Mouse (Mus musculus): ENCODE data around the gene Dram1.

The Dram1 gene

DNA sequence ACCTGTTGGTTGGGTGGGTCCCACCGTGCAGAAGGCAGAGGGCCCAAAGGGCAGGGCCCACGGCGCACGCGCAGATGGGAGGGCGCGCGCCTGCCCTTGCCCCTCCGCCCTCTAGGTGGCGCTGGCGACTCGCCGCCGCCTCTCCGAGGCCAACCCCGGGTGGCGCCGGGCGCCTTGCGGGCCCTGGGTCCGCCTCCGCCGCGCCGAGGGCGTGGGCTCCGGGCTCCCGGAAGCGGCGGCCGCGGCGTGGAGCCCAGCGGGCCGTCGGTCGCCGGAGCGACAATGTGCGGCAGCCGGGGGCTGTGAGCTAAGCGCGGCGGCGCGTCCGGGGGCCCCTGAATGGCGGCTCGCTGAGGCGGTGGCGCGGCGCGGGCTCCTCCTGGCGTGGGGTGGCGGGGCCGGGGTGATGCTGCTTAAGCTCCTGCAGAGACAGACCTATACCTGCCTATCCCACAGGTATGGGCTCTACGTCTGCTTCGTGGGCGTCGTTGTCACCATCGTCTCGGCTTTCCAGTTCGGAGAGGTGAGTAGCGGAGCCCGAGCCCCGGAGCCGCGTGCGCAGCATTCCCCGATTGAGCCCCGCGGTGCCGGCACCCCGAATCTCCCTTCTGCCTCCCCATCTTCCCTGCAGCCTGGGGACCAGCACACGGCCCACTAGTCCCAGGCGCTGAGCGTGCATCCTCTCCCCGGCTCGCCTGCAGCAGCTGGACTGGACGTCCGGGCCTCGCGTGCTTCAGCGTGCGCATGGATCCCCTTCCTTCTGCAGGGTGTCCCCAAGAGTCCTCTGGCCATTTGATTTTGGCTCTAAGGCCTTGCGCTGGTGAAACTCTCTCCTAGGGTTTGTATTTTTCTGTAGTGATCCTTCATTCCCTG lies at the start of gene Dram1, which contains the start of gene Gnptab:
TSS of gene Dram1 (minus strand) at position 68 of the 873 bp plus-strand sequence.
TSS of gene Gnptab (plus strand) at position 120 of the 873 bp plus-strand sequence.
- DNase-seq (ENCODE audit: low spot score): peak; percentile 95

DNA sequence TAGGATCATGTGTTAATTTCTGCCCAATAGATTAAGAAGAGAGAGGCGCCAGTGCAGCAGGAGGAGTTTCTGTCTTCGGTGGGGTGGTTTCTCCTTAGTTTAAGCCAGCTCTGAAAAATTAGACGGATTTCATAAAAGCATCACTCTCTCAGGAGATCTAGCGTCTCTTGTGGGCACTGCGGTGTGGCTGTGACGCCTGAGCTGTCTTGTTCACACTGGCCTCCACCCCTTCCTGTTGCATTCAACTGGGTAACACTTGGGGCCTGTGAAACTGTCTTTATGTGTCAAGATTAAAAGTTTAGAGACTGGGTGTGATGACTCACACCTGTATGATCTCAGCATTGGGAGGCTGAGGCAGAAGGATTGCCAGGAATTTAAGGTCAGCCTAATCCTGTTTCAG lies 49.1 kb upstream of the Dram1 start:
- DNase-seq (ENCODE audit: low spot score): no peak

DNA sequence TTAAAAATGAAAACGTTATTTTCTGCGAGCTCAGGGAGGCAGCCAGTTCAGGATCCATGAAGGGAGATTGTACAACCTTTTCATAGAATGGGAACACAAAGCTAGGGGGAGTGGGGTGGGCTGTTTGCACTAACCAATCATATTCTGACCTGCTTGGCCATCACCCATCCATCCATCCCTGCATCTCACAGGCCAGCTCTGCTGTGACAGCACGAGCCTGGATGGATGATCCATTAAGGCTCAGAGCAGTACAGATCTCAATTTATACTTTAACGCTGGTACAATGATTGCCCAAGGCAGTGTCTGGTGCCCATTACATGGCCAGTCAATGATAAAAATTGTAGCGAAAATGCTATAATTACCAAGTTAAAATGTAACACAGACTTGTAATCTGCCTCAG lies 48.0 kb upstream of the Dram1 start:
- no peak for DNase-seq (ENCODE audit: low spot score)

DNA sequence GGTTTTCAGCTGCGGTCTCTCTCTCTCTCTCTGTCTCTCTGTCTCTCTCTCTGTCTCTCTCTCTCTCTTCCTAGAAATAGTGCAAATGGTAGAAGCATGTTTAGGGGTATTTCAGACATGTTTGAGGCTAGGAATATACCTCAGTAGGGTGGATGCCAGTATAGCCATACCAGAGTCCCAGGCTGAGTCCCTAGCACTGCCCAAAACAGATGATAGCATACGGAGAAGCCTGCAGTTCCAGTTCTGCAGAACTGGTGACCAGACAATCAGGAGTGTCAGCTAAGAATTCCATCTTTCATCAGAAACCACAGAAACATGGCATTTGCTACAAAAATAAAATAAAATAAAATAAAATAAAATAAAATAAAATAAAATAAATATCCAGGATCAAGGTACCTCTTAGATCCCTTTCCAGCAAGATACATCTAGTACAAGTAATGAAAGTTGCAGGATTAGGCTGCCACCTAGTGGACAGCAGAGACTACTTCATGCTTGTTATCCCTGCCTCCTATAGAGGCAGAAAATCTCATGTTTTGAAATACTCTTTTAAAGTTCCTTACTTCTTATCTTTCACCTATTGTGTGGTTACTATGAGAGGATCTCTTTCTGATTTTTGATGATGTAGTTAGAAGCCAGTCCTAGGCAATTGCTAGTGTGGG lies 47.4 kb upstream of the Dram1 start:
- peak; percentile 39 for DNase-seq (ENCODE audit: low spot score)

DNA sequence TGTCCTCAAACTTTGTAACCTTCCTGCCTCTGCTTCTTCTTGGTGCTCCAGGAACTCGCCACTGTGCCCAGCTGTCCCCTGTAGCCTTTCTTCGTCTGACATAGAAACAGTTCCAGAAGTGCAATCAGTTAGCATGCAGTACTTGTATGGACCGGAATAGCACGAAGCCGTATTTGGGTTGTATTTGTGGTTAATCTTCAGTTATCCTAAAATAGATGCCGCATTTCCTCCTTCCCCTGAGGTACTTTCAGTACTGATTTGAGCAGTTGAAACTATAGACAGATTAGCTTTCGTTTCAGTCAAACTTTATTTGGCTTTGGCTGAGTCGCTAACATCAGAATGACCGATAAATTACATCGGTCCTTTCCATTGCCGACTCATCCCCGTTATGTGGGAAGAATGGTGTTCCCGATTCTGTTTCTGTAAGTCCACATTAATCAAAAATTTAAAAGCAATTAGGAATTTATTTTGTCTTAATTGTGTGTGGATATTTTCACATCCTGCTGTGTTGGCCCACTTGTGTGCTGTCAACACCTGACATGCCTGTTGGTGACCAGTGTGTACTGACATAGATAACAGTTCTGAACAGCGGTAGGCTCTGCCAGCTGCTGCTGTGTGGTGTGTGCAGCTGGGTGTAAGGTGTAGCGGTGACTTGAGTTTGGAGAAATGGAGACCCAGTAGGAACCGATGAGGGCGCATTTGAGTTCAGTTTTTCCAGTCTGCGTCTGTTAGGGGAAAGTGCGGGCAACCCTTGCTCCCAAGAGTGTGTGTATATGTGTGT lies 42.0 kb upstream of the Dram1 start:
- no peak for DNase-seq (ENCODE audit: low spot score)

DNA sequence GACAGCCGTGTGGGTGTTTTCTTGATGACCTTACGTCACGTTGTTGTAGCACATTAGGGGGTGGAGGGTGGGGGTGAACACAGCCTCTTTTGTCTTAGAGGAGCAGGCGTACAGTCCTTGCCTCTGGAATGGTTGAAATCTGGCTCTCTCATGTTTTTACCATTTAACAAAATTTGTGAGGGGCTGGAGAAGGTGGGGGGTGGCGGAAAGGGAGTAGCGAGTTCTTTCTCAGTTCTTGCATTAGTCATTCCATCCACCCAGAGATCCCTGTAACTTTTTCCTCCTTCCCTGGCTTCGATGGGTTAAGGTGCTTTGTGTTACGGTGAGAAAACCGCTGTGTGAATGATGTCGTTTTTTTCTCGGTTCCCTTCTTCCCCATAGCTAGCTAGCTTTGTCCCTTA lies 41.3 kb upstream of the Dram1 start:
- no peak for DNase-seq (ENCODE audit: low spot score)

DNA sequence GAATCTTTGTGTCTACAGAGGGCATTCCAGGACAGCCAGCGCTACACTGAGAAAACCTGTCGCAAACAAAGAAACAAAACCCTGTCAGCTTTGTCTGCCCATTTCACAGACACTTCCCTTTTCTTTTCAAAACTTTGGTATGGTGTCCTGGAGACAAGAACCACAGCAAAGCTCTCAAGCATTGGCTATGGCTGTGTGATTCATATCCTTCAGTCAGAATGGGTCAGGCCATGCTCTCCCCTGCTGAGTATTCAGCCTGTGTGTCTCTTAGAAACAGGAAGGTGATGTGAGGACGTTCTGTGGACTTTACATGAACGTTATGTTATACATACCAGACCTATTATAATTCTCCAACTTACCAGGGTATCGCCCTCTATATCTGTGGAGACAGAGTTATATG lies 38.8 kb upstream of the Dram1 start:
- DNase-seq (ENCODE audit: low spot score): no peak

DNA sequence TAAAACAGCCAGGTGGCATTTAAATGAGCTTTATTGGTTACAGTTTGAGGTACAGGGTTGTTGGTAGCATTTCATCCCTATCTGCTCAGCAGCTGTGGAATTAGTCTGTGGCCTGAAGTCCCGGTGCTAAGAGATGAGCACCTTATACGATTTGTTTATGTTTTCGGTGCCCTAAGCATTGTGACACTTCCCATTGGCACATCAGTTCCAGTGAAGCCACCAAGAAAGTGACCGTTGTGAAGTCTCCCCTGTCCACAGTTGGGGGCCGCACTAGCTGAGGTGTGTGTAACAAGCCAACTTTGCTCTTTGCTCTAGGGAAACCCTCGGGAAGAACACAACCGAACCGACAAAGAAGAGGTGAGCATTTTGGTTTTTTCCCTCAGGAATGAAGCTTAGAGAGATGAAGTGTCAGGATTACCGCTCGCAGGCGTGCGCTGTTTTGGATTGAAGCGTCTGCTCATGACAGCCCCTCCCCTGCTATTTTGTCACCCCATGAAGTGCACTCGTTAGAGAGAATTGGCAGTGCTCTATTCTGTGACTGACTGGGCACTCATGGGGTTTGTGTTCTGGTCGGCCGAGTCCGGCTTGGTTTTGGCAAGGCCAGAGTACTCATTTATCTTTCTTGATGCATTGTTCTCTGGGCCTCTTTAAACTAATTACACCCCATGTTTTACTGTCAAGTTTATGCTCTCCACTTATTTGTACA lies 33.6 kb upstream of the Dram1 start:
- DNase-seq (ENCODE audit: low spot score): no peak

DNA sequence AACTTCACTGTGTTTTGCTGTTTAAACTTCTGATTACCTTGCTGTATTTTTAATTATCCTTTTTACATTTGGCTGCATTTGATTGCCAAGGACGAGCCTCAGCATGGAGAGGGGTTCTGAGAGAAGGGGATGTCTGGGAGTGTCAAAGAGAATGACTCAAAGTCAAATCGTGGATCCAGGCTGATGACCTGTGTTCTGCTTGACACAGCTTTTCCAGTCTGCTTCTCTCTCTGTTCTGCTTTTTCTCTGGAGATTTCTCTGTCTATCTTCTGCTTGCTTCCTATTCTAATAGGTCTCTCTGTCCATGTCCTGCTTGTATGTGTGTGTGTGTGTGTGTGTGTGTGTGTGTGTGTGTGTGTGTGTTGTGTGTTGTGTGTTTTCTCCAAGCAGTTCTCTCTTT lies 30.9 kb upstream of the Dram1 start:
- no peak for DNase-seq (ENCODE audit: low spot score)

DNA sequence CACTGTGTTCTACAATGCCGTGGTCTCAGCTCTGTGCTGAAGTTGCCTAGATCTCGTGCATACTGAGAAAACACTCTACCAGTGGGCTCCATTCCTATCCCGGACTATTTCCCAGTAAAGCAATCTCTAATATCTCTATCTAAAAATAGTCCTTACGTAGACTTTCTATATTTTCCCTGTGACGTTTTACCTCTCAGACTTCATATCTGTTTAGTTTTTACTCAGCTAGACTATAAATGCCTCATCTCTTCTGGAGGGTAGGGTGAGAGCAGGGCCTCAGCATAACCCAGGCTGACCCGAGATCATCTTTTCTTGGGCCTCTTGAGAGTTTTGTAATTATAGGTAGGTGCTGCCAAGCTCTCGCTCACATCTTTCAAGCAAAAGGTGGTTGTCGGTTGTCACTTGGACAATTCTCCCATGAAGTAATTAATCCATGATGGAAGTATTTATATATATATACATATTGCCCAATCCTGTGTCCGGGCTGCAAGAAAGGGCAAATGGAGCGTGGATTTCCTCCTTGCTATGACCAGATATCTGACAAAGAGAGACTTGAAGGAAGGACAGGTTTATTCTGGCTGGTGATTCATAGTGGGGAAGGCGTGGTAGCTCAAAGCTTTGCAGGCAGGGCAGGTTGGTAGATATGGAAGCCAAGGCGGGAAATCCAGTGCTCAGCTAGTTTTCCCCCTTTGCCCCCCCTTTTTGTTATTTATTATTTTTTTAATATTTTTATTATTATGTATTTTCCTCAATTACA lies 29.2 kb upstream of the Dram1 start:
- no peak for DNase-seq (ENCODE audit: low spot score)

DNA sequence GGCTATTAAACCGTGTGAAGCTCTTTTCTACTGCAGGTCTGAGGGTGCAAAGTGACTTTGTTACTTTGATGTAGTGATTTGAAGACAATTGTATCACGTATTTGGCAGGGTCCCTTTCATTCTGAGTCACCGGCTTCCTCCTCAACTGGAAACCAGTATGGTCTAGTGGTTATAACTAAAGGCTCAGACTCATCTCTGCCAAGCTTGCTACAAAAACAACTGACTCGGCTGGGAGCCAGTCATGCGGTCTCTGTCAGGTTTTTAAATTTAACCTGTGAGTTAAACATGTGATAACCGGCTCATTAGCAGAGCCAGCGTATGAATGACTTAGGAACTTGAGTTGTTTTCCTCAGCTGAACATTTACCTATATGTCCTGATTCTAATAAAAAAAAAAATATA lies 26.9 kb upstream of the Dram1 start:
- no peak for DNase-seq (ENCODE audit: low spot score)

DNA sequence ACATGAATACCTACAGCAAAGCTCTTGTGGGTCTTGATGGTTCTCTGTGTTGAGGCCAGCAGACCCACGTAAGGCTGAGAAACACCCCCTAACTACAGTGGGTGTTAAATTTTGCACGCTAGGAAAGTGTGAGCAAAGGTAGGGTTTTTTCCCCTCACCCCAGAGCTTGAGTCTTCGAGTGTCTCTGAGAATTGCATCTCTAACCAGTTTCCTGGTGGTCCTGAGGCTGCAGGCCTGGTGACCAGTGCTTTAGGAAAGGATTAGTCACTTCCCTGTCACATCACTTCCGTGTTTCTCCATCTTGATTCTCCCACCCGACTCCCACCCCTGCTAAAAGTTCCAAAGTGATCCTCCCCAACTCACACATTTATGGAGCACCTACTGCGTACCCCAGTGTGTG lies 25.3 kb upstream of the Dram1 start:
- DNase-seq (ENCODE audit: low spot score): no peak

DNA sequence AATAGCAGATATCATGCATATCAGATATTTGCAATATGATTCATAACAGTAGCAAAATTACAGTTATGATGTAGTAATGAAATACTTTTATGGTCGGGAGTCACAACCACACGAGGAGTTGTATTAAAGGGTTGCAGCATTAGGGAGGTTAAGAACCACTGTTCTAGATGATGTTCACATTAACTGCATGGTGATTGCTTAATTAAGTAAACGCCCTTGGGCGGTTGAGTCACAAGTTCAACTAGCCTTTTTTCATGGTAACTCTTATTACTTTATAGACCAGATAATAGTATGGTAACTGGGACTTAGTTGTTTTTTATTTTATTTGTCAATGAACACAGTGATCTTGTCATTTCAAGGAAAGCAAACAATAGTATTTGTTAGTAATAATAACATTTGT lies 24.1 kb upstream of the Dram1 start:
- DNase-seq (ENCODE audit: low spot score): no peak

DNA sequence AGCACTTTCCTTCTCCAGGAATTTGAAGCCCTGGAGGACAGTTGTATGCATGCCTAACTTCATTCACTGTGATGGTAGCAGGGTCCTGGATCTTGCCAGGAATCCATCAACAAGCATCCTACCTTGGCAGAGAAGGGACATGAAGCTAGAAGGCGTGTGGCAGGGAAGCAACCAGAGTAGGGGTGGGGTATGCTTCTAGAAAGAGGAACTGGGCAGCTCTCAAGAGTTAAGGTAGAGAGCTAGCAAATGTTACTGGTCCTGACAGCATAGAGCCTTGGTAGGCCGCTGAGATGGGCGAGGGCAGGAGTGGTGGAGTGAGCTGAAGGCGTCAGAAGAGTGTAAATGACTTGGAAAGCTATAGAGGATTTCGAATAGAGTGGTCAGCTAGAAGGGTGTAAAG lies 20.4 kb upstream of the Dram1 start:
- no peak for DNase-seq (ENCODE audit: low spot score)

DNA sequence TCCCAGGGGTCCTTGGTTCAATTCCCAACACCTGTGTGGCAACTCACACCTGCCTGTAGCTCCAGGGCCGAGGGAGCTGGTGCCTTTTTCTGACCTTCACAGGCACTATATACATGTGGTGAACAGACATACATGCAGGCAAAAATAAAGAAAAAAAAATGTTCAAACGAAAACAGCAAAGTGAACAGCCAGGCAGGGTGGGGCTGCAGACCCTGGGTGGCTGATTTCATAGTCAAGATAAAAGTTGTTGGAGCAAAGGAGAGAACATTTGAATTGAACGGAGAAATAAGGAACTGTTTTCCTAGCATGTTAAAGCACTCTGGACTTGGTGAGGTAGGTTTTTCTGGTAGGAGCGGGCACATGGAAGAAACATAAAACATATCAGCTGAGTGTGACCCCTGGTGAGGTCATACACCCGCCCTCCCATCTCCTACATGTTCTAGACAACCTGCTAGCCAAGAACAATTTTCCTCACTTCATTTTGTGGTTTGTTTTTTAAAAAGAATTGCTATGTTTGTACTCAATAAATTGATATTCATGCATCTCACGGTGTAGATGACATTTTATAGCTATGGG lies 19.9 kb upstream of the Dram1 start:
- DNase-seq (ENCODE audit: low spot score): no peak

DNA sequence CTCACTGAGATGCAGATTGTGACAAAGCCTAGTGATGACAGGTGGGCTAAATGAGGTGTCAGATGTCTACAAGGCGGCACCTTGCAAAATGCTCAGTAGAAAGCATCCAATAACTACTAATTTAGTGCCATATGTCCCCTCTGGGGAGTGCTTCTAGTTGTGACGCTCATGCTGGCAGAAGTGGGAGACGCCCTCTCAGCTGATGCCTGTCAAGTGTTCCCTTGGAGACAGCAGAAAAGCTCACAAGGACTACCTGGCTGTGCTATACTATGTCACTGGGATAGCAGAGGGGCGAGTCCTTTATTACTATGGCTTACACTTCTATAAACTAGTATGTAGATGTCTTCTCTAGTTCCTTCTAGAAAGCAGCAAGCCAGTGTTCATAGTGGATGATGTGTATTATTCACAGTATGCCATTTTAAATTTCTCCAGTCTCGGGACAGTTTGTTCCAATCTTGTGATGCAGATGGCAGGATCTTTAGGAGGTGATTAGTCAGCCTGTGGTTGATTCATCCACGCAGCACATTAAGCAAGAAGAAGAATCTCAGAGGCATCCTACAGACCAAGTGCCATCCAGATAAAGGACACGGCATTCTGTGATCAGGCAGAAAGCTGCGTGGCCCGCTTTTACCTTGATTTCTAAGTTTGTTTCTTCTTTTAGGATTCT lies 13.4 kb upstream of the Dram1 start:
- no peak for DNase-seq (ENCODE audit: low spot score)

DNA sequence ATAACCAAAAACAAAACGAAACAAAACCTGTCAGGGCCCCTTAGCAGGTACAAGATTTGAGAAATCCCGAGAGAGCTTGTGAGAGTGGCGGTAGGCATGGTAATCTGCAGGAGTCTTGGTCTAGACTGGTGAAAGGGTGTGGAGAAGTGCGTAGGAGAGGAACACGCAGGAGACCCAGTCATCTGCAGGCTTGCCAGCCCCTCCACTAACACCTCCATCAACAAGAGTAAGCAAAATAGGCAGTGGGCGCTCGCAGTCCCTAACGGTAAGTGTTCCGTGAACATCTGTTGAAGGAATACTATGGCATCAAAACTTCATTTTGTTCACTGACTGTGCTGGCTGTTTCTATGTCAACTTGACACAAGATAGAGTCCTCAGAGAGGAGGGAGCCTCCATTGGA lies 12.6 kb upstream of the Dram1 start:
- no peak for DNase-seq (ENCODE audit: low spot score)

DNA sequence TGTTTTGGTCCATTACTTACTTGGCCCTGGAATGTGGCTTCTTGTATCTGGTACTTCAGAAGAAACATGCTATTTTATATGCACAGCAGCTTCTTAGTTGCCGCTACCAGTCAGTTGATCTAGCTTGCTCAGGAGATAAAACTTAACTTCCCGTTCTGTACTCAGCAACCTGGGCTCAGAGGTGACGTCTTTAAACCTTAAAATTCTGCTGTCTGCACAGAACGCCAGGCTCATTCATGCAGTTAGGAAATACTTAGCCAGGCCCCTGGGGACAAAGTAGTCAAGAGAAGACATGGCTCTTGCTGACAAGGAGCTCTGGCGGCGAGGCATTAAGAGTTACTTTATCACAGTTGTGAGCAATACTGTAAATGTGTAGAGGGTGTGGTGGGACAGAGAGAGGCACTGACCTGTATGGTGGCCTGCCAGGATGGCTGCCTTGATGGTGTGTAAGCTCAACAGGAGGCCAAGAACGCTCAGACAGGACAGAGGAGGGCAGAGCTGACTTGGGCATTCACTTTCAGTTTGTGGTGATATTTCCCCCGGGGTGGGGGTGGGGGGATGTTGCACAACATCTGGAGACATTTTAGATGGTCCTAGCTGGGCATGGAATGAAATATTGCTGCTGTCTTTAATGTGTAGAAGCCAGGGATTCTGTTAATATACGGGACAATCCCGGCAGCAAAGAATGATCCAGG lies 11.4 kb upstream of the Dram1 start:
- no peak for DNase-seq (ENCODE audit: low spot score)

DNA sequence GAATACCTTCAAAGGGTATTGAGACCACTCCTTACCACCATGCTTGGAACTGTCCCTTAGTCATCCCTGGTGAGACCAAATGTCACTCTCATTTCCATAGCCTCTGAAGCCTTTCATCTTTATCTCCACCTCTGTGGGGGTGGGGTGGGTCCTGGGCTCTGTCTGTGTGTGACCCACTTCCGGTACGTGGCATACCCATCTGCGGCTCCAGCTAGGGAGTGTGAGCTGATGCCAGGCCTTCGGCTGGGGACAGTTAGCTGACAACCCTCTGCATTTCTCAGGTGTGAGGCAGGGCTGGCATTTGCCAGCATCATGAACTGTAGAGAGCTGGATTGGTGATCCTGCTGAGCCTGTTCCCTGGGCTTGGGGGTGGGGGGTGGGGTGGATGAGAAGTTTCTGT lies 10.7 kb upstream of the Dram1 start:
- DNase-seq (ENCODE audit: low spot score): no peak

DNA sequence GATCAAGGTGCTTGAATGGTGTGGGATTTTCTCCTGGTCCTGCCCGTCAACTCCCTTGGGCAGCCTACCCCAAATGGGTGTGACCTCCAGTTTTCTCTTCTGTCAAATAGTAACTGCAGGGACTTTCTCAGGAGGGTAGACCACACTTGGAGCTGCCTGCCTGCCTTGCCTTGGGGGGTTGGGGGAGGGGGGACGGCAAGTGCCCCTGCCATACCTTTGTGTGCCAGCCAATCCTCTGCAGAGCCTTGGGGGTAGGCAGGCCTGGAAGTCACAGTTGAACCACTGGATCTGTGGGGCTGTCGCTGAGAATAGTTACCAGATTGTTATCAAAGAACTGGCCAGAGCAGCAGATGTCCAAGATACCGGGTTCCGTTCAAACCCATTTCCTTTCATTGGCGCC lies 7.4 kb upstream of the Dram1 start:
- no peak for DNase-seq (ENCODE audit: low spot score)

Data from urinary bladder, postnatal 25 days (tissue).